Mouse (Mus musculus): ENCODE measurements at regions not wholly inside any gene's neighbourhood (a gene's known extent, or its start where the extent isn't known, plus 50 kb on each side); places are given as distances from the start of the nearest gene placed in this dataset.
"Not testable (repeated sequence)": the region's sequence is repeated elsewhere in the genome, so short reads cannot be mapped to it uniquely, and the experiment has no call there.

DNA sequence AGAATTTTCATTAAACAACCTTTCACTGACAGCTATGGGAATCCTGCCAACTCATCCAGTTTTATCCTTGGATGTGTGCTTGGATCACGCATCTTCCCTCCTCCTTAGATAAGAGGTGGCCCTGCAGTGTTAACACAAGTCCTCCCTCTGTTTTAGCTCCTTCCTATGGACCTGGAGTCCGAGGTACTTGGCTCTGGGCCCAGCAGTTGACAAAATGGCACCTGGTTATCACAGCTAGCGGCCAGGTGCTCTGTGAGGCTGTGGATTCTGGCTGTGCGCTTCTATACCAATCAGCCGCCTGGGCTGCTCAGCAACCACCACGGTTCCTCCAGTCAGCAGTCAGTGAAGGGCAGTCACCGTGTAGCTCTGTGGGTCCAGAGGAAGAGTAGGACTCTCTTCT is 157.4 kb downstream of the Prdm2 start:
- peak; percentile 29 for DNase-seq

DNA sequence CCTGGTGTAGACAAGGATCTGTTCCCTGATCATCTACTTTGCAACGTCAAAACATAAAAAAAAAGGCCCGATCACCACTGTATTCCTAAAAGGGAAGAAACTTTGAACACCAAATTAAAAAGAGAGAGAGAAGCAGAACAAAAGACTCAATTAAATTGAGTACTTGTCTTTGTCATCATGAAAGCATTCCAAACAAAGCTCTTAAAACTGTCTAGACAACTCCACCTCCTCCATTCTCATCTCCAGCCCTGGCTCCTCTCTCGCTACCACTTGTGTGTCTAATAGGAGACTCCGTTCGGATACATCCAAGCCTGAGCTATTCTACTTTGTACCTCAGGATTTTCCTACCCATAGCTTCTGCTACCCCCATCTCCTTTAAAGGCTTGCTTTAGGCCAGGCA is 159.8 kb downstream of the Prdm2 start:
- DNase-seq = no peak

DNA sequence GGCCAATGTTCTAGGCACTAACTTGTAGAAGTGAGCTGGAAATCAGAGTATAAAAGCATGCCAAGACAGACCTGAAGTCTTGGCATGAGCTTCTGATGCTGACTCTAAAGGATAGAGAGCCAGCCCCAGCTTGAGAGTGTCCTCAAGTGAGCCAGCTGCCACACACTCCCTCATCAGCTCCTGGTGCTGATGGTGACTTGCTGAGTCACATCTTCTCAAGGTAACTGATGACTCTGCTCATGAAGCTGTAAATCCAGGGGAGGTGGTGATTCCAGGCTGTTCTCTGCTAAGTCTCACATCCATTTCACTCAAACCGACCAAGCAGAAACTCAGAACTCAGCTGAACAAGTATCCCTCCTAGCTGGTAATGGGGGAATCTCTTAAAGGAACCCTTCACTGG is 161.6 kb downstream of the Prdm2 start:
- no peak for DNase-seq

DNA sequence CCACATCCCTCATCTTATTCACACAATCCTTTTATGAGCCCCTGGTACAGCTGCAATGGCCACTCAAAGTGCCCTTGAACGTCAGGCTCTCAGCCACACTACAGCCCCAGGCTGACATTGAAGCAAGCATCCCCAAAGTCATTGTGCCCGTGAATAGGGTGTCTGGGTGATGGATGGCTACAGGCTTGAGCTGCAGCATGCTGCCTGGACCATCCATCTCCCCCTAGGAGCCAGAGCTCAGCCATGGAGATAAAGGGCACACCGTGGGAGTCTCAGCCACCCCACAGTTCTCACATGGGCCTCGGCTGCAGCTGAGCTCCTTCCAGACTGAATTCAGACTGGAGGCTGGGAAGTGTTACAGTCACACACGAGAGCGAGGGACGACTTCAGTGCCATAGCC is 167.6 kb downstream of the Prdm2 start:
- no peak for DNase-seq

DNA sequence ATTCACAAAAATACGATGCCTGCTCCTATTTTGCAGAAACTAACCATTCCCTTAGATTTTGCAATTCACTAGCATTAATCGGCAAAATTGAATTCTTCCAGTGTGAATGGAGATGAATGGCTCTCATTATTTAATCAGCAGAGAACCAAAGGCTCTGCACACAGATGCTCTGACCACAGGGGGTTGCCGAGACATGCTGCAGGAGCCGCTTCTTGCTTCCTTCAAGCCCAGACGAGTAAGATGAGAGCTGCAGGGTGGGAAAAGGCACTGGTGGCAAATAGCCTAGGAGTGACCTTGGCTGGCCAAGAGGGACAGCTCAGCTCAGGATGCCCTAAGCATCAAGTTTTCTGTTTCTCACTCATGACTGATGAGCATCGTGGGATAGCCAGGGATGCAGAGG is 170.0 kb downstream of the Prdm2 start:
- peak; percentile 74 for DNase-seq

DNA sequence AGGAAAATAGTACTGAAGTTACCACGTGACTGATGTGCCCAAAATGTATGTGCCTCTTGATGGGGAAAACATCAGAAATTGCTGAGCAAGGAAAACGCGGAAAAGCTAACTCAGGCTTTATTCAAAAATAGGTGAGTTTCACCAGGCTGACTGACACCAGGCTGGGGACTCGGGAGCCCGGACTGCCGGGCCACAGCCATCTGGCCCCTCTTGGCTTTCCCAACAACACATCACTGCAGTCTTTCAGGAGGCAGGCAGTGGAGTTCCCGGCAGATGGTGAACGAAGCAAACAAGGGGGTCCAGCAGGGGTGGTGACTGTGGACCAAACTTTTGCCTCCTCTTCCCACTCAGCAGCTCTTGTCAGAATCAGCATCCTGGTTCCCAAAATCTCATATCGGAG is 174.2 kb downstream of the Prdm2 start:
- no peak for DNase-seq

DNA sequence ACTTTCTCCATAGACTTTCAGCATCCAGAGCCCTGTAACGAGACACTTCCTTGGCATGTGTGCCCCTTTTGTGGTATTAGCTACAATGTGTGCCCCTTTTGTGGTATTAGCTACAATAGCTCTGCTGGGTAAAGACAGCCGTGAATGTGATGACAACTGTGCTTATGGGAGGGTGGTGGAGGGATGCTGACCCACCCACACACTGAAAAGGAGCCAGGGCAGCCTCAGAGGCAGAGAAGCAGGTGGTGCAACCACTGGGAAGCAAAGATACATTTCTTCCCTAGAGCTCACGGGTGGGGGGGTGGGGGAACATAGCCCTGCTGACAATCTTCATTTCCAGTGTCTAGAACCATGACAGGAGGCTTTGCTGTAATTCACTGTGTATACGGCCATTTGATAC is 176.1 kb downstream of the Prdm2 start:
- DNase-seq = no peak

DNA sequence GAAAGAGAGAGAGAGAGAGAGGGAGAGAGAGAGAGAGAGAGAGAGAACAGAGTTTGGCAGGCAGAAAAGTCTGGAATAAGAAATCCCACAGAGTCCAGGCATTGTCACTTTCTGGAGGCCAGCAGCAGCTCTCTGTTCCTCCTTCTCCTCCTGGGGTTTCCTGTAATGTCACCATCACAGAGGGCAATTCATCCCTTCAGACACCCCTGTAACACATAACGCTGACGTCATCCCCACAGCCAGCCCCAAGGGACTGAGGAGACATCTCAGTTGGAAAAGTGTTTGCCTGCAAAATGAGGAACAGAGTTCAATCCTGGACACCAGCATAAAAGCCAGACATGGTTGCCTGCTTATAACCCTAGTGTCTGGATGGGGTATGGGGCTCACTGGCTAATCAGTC is 177.7 kb downstream of the Prdm2 start:
- DNase-seq = not testable (repeated sequence)

DNA sequence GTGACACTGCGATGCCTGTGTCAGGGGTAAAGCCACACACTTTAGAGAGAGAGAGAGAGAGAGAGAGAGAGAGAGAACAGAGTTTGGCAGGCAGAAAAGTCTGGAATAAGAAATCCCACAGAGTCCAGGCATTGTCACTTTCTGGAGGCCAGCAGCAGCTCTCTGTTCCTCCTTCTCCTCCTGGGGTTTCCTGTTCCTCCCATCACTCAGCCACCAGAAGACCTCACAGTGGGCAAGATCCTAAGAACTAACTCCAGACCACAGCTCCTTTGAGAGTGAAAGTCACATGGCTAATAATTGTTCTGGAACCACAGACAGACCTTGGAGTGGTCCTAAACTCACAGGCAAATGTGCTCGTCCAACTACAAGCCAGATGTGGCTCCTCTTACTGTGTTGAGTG is 178.5 kb downstream of the Prdm2 start:
- not testable (repeated sequence) for DNase-seq

DNA sequence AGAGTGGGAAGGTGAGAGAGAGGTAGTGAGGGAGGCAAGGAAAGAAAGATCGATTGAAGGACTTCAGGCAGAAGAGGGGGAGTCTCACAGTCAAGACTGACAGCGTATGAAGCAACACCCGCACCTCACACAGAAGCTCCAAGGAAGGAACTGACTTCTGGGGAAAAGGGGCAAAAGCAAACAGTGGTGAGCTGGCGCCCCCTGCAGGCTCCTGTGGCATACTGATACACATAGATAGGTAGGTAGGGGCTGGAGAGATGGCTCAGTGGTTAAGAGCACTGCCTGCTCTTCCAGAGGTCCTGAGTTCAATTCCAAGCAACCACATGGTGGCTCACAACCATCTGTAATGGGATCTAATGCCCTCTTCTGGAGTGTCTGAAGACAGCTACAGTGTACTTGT is 183.0 kb downstream of the Prdm2 start:
- not testable (repeated sequence) for DNase-seq

DNA sequence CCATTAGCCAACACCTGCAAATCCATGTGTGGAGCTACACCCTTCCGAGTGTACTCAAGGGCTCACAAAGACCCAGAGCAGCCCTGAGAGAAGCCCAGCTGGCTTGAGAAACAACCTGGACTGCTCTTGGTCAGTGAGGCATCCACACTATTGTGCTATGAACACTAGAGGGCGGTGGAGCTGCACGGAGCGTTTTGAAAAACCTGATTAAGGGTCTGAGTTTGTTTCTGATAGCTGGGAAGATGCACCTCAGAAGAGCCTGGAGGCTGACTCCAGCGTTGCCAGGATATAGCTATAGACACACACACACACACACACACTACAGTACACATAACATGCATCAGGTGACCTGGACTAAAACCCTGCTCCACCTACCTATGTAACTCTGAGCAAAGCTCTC is 185.5 kb downstream of the Prdm2 start:
- DNase-seq = peak; percentile 45

DNA sequence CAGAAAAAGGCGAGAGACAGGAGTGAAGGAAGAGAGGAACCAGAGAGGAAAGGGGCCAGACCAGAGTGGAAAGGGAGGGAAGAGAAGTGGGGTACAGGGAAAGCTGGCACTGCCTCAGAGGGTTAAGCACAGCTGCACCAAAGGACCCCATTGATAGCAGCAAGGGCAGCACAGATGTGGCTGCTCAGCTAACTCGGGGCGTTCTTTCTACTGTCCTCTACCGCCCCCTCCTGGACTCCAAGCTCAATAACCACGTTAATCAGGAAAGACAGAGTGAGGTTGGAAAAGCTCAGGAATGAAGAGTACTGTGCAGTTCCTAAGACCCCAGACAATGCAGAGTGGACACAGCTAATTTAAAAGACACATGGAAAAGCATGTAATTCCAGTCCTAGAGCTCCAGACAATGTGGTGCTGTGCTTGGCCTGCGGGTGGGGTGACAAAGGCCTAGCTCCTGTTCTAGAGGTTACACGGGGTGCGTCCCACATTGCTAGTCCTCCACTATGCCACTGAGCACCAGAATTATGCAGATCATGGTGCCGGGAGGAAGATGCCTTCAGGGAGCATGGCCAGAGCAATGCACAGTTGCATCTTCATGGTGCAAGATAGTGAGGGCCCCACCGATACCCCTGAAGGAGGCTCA is 191.4 kb downstream of the Prdm2 start:
- DNase-seq = peak; percentile 47

DNA sequence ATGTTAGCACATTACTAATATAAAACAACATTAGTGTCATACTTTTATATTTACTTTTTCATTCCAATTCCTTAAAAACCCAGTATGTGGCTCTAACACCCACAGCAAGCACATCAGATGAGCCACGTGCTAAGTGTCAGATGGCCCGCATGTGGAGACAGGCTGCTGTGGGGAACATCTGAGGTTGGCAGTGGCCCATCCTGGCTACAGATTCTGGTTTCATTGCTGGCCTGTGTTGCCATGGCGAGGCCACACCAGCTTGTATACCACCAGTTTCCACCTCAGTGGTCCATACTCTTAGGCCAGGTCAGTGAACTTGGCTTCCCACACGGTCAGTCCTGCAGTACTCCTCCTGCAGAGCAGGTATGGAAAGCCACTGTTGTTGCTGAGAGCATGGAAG is 192.1 kb downstream of the Prdm2 start:
- no peak for DNase-seq

DNA sequence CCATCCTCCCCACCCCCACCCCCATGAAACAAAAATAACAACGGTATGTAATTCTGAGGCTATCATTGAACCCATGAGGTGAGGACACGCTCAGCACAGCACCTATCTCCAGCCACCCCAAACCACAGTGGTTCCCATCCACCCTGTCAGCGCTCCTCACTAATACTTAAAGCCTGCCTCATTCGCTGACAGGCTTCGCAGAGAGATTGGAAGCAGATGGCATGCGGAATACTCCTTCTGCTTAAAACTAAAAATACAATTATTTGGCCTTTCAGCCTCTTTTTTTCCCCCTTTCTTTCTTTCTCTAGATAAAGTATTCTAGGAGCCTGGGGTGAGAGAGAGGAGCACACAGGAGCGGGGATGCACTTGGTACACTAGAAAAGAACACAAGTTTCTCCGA is 199.9 kb downstream of the Prdm2 start:
- DNase-seq = no peak

DNA sequence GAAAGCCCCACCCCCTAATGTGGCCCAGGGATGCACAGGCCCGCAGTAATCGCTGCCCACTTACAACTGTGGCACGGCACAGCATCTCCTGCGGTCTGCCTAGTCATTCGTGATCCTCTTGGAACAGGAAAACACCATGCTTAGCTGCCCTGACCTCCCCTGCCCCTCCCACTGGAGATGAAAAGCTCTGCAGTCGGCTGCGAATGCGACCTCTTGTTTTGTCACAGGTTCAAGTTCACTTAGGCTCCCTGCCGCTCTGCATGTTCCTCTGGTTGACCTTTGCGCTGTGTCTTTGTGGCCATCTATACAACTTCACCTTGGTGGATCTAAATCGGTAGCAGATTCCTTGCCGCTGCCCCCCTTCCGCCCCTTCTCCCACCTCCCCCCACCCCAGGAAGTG is 210.8 kb downstream of the Prdm2 start:
- no peak for DNase-seq

DNA sequence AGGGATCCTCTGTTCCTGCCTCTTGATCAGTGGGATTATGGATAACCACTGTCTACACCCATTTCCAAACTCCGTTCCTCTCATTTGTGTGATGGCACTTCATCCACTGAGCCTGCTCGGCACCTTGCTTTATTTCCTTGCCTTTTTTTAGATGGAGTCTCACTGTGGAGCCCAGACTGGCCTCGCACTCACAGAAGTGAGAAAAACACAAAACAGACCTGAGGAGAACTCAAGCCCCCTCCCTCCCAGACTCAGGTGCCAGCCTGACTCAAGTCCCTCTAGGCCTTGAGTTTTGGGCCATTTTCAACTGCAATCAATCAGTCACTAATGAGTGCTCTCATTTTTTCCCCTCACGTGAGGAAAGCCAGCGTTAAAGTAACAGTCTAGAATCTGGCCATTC is 211.3 kb downstream of the Prdm2 start:
- no peak for DNase-seq

DNA sequence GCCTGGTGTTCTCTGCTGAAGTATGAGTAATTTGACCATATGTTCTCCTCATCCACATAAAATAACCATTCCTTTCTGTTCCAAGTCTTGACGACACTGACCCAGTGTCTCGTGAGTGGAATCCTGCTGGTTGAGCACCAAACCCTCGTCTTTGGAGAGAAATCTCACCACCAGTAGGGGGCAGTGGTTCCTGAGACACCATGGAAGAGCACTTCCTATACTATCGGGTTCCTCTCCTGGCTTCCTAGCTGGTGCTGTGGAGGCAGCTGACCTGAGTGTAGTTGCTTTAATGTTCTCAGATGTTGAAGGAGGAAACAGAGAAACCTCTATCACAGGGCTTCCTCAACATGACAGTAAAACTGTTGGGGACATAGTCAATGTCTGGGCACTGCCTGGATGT is 216.4 kb downstream of the Prdm2 start:
- DNase-seq = peak; percentile 7

DNA sequence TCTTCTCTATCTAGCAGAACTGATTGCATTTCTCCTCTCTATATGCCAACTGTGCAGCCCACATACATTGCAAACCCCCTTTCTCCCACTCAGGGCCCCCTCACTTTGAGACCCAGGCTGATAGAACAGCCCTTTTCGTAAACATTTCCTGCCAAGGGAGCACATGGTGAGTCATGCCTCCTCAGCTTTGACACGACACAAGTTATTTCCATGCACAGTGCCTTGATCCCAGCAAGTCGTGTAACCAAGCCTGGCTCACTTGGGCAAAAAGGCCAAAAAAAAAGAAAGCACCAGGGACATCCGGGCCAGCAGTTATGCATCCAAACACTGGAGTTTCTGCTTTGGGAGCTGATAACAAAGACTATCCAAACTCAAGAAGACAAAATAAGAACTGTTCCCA is 221.4 kb downstream of the Prdm2 start:
- DNase-seq = no peak

DNA sequence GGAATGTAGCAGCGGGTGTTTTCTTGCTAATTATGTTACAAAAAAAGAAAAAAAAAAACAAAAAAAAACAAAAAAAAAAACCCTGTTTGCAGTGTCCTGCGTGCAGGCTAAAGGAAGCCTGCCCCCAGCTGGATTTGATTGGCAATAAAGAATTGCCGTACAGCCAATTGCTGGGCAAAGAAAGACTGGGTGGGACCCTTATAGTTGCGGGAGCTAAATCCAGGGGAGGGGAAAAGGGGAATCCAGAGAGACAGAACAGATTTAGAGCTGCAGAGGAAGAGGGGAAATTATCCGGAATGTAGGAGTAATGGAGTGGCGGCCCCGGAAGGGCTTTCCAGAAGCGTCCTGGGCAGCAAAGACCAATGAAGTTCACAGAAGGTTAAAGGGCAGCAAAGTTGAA is 223.6 kb downstream of the Prdm2 start:
- no peak for DNase-seq

DNA sequence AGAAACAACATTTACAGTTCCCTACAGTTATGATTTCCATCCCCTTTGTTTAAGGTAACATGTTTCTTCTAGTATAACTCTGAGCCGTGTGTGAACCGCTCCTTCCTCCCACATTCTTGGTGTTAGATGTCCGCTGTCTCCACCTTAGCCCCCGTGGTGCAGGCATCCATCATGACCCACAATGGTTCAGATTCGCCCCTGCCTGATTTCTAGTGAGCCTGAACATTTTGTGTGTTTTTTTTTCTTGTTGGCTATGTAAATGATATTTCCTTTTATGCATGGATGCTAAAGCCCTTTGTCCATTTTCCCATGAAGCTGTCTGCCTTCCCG is 229.5 kb downstream of the Prdm2 start:
- no peak for DNase-seq

DNA sequence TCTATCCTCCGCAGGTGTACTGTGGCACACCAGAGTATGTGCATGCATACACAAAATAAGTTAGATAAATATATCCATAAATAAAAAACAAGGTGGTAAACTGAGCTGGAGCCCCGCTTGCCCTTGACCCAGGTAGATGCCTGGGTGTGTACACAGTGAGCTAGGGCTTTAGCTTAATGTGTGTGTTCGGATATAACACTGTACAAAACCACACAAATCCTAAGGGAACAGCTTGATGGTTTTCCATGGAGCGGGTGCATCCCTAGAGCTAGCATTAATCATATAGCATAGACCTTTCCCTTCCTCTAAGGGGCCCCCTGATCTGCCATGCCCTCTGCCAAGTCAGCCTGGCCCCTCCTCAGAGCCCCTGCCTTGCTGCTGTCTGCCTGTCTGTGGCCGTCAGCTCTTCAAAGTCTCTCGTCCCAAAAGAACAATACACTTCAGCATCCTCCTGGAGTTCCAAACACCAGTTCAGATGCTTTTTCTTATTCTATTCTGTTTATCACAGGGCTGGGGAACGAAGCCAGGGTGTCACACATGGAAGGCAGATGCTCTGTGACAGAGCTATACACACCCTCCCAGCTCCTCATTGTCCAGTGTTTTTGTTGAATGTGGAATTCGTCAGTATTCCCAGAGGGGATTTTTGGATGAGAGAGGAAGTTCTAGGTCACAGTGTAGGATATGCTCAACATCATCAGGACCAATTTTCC is 230.1 kb downstream of the Prdm2 start:
- DNase-seq = no peak

DNA sequence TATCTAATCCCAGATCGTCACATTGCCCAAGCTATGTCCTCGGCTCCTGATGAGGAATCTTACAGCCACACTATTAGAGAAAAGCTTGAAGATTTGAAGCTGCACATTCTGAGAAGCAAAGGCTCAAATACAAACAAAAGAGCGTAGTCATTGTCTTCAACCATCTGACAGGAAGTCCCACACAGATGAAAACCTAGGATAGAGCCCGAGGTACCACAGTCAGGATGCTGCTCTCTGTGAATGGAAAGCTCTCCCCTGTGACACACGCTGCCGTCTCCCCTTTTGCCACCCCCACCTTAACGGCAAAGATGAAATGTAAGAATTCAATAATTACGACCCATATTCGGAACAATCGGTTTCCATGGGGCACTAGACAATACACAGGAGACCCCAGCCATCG is 237.2 kb downstream of the Prdm2 start:
- DNase-seq = no peak

DNA sequence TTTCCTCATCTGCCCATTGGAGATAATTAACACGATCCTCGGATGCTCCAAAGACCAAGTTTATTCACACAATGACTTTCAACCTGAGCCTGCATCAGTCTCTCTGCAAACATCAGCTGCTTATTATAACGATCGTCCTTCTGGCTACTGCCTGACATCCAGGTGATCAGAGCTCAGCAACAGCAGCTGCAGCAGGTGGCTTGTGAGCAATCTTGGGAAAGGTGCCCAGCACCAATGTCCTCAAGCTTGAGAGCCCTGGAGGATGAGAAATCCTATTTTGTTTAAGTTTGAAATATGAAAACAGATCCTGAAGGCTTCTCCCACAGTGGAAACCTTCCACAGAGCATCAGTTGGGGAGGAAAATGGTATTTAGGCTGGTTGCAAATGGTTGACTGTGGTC is 242.8 kb downstream of the Prdm2 start:
- peak; percentile 21 for DNase-seq

DNA sequence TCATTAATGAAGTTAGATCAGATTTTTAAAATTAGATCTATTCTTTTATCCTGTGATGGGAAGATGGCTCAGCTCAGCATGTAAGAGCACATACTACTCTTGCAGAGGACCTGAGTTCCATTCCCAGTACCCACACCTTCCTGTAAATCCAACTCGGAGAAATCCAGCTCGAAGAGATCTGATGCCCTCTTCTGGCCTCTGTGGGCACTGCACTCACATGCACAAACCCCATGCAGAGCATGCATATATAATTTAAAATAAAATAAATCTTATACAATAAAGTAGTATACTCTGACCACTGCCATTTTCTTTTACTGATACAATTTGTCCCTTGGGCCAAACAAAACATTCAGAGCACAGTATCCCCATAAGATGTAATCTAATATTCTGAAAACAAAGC is 245.2 kb downstream of the Prdm2 start:
- DNase-seq = no peak

DNA sequence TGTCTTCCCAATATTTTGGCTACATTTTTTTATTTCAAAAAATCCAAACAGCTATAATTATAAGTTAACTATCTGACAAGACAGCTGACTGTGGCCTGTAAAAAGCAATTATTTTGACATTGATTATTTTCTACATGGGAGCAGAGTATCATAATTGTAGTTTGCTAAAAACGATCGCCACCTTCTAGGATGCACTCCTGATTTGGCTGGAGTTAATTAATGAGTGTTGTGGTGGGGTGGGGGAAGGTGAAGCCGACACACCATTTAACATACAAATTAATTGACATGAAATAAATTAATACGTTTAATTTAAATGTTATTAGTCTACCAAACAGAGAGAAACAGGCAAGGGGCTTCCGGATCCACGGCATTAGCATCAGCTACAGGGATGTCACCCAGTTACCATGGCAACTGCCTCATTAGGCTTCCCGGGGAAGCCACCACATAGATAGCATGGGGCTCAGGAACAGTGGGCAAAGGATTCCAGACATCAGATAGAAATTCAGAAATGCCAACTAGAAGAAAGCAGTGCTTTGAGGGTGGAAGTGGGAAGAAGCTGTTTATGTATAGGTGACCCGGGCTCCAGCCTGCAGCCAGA is 255.9 kb downstream of the Prdm2 start:
- DNase-seq = no peak

All from cerebellum, adult 9-11 months (tissue).